Mouse (Mus musculus) heart, postnatal 0 days (tissue): ENCODE measurements at regions not wholly inside any gene's neighbourhood (a gene's known extent, or its start where the extent isn't known, plus 50 kb on each side); places are given as distances from the start of the nearest gene placed in this dataset.

Experiments
- ATAC-seq: fragments of 200-750 bp; cut with Nextera tagmentation; 2 replicates; pipeline ENCODE4 v1.8.0; 2017; ENCODE audit warnings: low read depth, moderate number of reproducible peaks, moderate library complexity; ENCODE audit not compliant: insufficient read depth
- DNase-seq: peaks from one replicate; pipeline ENCODE4 v3.0.0-alpha.2; 2016; ENCODE audit warnings: low spot score
- H3K27ac ChIP-seq: fragments of 300-500 bp; sonication (generic); 2 replicates; pipeline ENCODE4 v1.5.1; 2014; ENCODE audit warnings: low read depth, mild to moderate bottlenecking
- H3K27me3 ChIP-seq: fragments of 300-500 bp; sonication (generic); 2 replicates; pipeline ENCODE4 v1.6.1; 2014; ENCODE audit warnings: low read length, mixed read lengths; ENCODE audit not compliant: control insufficient read depth, insufficient read depth
- H3K36me3 ChIP-seq: fragments of 300-500 bp; sonication (generic); replicated peaks from 2 replicates; pipeline ENCODE4 v1.6.1; 2014; ENCODE audit warnings: low read length, mixed read lengths; ENCODE audit not compliant: control insufficient read depth, insufficient read depth
- H3K4me1 ChIP-seq: fragments of 300-500 bp; sonication (generic); 2 replicates; pipeline ENCODE4 v1.6.1; 2014; ENCODE audit warnings: antibody characterized with exemption; ENCODE audit not compliant: control insufficient read depth, insufficient read depth
- H3K4me2 ChIP-seq: fragments of 300-500 bp; sonication (generic); 2 replicates; pipeline ENCODE4 v1.6.1; 2014; ENCODE audit warnings: low read depth, mild to moderate bottlenecking, low read length, moderate library complexity
- H3K4me3 ChIP-seq: fragments of 300-500 bp; sonication (generic); 2 replicates; pipeline ENCODE4 v1.5.1; 2014; ENCODE audit warnings: low read depth, low read length
- H3K9ac ChIP-seq: fragments of 300-500 bp; sonication (generic); replicated peaks from 2 replicates; pipeline ENCODE4 v1.6.1; 2014; ENCODE audit warnings: low read depth, low read length, mixed read lengths
- H3K9me3 ChIP-seq: fragments of 300-500 bp; sonication (generic); replicated peaks from 2 replicates; pipeline ENCODE4 v1.6.1; 2016; ENCODE audit warnings: low read length; ENCODE audit not compliant: control insufficient read depth
- CTCF ChIP-seq: IDR thresholded peaks from 2 replicates; pipeline ENCODE4 v1.5.1; 2016; ENCODE audit warnings: antibody characterized with exemption, control low read depth, low read depth
- EP300 ChIP-seq: IDR thresholded peaks from 2 replicates; pipeline ENCODE4 v1.6.1; 2016; ENCODE audit warnings: antibody characterized with exemption, low read depth
- whole genome bisulfite sequencing: fragments of 180-500 bp; shearing (Covaris S2); extraction: QIAGEN DNeasy Blood & Tissue Kit; methylation state at CpG from one replicate; pipeline ENCODE4 v1.1.7; 2014; 5-methylcytosine and 5-hydroxymethylcytosine counted together

DNA sequence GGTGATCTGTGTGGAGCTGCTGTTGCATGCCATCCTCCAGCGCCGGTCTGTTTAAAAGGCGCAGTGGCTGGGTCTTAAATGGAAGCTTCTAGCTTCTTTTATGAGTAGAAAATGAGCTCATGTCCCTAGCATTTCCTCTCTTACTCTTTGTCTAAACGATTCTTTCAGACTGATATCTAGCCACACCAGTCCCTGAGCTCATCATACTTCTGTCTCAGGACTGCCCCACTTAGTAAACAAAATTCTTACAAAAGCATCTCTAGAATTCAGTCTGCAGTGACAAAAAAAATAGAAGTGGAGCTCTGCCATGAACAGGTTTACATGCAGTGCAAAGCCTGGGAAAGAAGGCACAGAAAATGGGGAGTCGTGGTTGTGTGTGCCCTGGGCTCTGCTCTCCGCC is 150.2 kb upstream of the Ccn2 start:
- H3K4me1 ChIP-seq: peaks cover 28% of the 10 kb centered on the region
- DNase-seq (no peak), ATAC-seq (no peak)
- peak overlapping the region; percentile 54 for H3K27ac ChIP-seq
- no peak overlapping the region for H3K9ac ChIP-seq
- 55% methylated on average over 6 of the region's 6 CpGs for WGBS
- TF ChIP-seq CTCF (no peak), EP300 (no peak)
- no peak overlapping the region for H3K4me3 ChIP-seq
- no peaks in the 10 kb centered on the region for H3K36me3 ChIP-seq
- no peaks in the 10 kb centered on the region for H3K27me3 ChIP-seq
- 0 out of 2 replicates have a peak, but pooled peaks cover 2% of the 10 kb centered on the region for H3K9me3 ChIP-seq
- no peak overlapping the region for H3K4me2 ChIP-seq

DNA sequence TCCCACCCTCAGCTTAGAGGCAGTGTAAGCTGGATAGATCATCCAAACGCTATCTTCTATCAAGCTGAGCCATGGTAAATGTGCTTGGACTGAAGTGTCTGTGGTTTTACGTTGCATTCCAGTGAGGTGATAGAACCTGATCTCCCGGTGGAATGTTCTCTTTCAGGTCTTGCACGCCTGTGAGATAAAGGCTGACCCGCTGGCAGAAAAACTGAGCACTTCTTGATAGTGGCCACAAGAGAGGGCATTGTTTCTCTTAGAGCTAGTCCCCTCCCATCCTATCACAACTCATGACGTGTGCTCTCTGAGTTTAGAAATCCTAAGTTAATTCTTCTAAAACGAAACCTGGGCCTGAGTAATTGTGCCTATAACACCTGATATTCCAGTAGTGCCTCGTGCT is 149.1 kb upstream of the Ccn2 start:
- Histone ChIP-seq H3K4me2 (no peak overlapping the region), H3K27ac (peak overlapping the region; percentile 80), H3K9ac (no peak overlapping the region), H3K27me3 (no peaks in the 10 kb centered on the region), H3K4me3 (no peak overlapping the region), H3K4me1 (peaks cover 28% of the 10 kb centered on the region), H3K9me3 (0 out of 2 replicates have a peak, but pooled peaks cover 6% of the 10 kb centered on the region), H3K36me3 (no peaks in the 10 kb centered on the region)
- DNase-seq (peak; percentile 59), ATAC-seq (peak; percentile 79)
- WGBS: 16% methylated on average over 8 of the region's 8 CpGs
- TF ChIP-seq CTCF (peak; percentile 17; the same call in 1 of the 2 replicates), EP300 (no peak)

DNA sequence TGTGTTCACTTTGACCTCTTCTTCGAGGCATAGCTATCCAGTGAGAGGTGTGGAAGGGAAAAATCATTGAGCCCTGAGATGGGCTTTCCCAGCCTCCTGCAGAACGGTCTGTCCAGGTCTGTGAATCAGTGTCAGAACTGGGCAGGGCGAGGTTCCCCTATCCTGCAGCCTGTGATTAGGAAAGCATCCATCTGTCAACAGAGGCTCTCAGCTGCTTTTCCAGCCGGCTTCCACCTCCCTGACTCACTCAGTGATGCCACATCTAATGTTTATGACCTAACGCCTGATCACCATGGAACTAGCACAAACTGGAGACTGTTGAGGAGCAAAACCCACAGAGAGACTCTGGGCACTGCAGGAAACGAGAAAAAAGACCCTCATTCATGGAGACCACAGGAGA is 148.1 kb upstream of the Ccn2 start:
- no peak overlapping the region for H3K9ac ChIP-seq
- DNase-seq: peak; percentile 30
- no peaks in the 10 kb centered on the region for H3K27me3 ChIP-seq
- H3K4me1 ChIP-seq: peaks cover 28% of the 10 kb centered on the region
- H3K36me3 ChIP-seq: no peaks in the 10 kb centered on the region
- H3K4me2 ChIP-seq: no peak overlapping the region
- WGBS: 28% methylated on average over 6 of the region's 6 CpGs
- H3K9me3 ChIP-seq: 0 out of 2 replicates have a peak, but pooled peaks cover 6% of the 10 kb centered on the region
- TF ChIP-seq CTCF (no peak), EP300 (no peak)
- ATAC-seq: 0 out of 2 replicates have a peak, but pooled peaks have one; percentile 27
- H3K4me3 ChIP-seq: no peak overlapping the region
- peak overlapping the region; percentile 80 for H3K27ac ChIP-seq

DNA sequence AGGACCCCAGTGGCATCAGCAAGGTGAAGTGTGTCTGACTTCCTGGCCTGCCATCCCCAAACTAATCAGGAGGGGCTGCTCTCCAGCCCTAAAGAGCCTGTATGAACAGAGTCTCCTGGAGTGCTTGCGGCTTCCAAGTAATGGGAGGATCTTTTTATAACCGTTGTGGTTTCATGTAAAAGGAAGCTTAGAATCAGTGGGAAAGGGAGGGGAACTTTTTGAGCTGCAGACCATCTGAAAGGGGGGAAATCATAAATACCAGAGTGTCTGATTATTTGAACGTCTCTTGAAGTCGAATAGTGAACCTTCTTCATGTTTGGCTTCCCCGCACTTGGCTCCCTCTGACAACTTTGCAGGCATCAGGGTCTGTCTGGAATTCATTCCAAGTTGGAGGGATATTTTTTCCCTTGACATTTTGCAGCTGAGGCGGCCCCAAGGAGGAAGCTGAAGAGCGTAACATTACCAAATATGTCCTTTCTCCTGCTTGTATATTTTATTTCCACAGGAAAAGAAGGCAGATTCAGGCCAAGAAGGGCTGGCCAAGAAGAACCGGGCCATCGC is 147.2 kb upstream of the Ccn2 start:
- 0 out of 2 replicates have a peak, but pooled peaks cover 6% of the 10 kb centered on the region for H3K9me3 ChIP-seq
- WGBS: 29% methylated on average over 9 of the region's 9 CpGs
- peak; percentile 32 for ATAC-seq
- no peak overlapping the region for H3K4me2 ChIP-seq
- no peak overlapping the region for H3K4me3 ChIP-seq
- peaks cover 28% of the 10 kb centered on the region for H3K4me1 ChIP-seq
- H3K27me3 ChIP-seq: no peaks in the 10 kb centered on the region
- peak; percentile 57 for DNase-seq
- no peak for TF ChIP-seq EP300
- 0 out of 2 replicates have a peak, but pooled peaks have one; percentile 4 for TF ChIP-seq CTCF
- no peaks in the 10 kb centered on the region for H3K36me3 ChIP-seq
- H3K9ac ChIP-seq: no peak overlapping the region
- H3K27ac ChIP-seq: peak overlapping the region; percentile 80

DNA sequence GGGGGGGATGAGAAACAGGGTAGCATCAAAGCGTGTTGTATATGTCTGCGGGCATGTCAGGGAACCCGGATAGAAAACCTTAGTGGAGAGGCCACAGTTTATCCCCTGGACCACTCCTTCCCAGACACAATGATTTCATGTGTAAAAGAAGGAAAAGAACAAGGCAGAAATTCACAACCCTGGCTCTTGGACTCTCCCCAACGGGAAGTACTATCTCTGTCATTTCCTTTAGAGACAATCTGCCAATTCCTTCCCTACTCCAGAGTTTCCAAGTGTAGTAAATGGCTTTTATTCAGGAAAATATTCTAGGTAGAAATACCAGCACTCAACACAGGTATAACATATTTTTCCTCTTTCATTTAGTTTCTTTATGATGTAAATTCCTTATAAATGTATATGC is 141.7 kb upstream of the Ccn2 start:
- Histone ChIP-seq H3K36me3 (no peaks in the 10 kb centered on the region), H3K27me3 (no peaks in the 10 kb centered on the region), H3K9ac (no peak overlapping the region), H3K4me2 (no peak overlapping the region), H3K4me3 (no peak overlapping the region), H3K4me1 (0 out of 2 replicates have a peak, but pooled peaks cover 4% of the 10 kb centered on the region), H3K27ac (peak overlapping the region; percentile 25; the same call in 1 of the 2 replicates), H3K9me3 (0 out of 2 replicates have a peak, but pooled peaks cover 6% of the 10 kb centered on the region)
- WGBS: 55% methylated on average over 4 of the region's 4 CpGs
- ATAC-seq: no peak
- no peak for TF ChIP-seq CTCF
- TF ChIP-seq EP300: no peak
- DNase-seq: peak; percentile 34
